Mouse (Mus musculus) T-helper 1 cell (primary cell): ENCODE data around the gene Cer1.

Experiments used
- in situ Hi-C: fragments of 300-600 bp; cut with MboI, MseI; formaldehyde crosslinking; loops from one replicate; pipeline ENCODE4 v1.15.1; 2025; ENCODE audit warnings: high pct_unique_total_duplicates

The Cer1 gene

DNA sequence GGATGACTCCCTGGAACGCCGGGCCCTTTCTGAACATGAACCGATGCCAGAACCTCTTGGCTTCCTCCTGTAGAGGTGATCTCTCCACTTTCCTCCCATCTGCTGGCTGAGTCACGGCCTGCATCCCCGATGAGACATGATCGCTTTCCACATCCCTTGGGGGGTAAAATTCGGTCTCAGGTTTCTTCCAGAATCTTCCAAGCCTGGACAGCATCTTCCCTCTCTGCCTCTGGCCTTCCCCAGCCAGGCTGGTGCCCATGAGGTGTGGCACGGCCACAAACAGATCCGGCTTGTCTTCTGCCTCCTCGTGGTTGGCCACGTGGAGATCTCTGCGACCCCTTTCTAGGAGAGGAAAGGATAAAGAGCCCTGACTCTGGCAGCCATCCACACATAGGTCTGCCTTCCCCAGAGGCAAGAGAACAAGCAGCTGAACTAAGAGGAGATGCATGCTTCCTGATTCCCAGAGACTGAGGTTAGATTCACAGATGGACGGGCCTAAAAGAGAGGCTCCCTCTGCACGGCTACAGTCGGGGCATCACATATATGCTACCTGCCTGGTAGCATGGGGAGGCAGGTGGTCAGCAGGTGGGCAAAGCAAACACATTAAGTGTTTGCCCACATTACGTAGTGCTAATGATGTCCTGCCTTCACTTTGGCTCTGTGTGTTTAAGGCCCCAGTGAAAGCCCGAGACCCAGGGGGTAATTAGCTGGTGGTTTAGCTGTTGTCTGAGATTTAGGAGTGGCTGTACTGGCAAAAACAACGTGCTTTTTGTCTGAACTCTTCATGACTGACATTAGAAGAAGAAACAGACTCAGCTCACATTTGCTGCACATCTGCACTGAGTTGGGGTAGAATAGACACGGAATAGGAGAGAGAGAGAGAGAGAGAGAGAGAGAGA lies at the start of gene Cer1:
Gene Cer1 (minus strand): TSS at position 513 of the 899 bp plus-strand sequence.
- in situ Hi-C loops, result loop anchor here (10.0 kb wide), 1 partner anchor 660 kb away; no protein-coding TSS in a partner anchor

- in situ Hi-C loops, result no loop called here
Observed at GRCm38 (mm10) chr4:82934308-82934707, 49.4 kb upstream of the Cer1 start.

GRCm38 (mm10) chr4:82933698-82934210 lies 48.8 kb upstream of the Cer1 start:
- in situ Hi-C loops, result no loop called here

- in situ Hi-C loops, result no loop called here
Observed at GRCm38 (mm10) chr4:82930079-82930478, 45.1 kb upstream of the Cer1 start.

DNA sequence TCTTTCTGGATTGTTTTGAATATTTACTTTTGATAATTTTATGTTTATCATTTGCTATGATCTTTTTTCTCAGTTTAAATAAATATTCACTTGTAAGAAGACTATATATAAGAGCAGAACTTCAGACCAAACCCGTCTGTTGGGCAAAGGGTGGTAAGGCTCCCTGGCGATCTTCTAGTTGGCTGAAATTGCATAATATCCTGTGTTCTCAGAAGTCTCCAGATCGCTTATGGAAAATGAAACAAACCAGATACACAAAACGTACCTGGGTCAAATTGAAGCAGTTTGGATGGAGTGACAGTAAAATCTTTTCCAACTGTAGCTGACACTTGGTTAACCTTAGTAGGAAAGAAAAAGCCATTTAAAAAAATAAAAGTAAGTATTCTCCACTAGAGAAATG lies 37.0 kb upstream of the Cer1 start:
- in situ Hi-C loops, result no loop called here

DNA sequence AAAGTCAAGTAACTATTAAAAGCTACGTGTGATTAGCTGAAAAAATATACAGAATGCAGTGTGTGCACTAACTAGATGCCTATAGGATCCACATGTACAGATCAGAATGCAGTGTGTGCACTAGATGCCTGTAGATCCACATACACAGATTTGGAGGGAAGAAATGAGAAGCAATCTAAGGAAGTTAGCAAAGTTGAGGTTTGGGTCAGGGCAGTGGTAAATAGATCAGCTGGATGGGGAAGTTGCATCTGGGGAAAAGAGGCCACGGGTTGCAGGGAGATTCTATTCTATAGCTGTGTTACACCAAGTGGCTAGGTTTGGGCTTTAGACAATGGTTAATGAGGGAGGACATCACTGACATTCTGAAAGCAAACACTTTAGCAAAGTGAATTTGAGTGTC lies 33.7 kb upstream of the Cer1 start:
- in situ Hi-C loops, result no loop called here

DNA sequence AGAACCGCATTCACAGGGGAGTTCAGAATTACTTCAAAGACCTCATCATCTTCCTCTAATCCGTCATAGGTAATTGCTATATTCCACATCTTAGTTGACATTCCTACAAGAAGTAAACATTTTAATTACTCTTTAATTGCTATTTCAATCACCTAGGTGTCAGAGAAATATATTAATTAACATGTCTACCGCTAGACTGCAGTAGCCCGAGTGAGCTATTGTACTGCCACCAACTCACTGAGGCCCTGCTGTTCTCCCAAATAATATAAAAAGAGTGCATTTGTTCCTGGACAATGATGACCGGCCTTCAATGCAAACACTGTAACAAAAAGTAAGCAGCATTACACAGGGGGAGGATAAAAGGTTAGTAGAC lies 31.7 kb upstream of the Cer1 start:
- in situ Hi-C loops, result no loop called here

GRCm38 (mm10) chr4:82916003-82916677 lies 31.2 kb upstream of the Cer1 start:
- in situ Hi-C loops, result no loop called here

DNA sequence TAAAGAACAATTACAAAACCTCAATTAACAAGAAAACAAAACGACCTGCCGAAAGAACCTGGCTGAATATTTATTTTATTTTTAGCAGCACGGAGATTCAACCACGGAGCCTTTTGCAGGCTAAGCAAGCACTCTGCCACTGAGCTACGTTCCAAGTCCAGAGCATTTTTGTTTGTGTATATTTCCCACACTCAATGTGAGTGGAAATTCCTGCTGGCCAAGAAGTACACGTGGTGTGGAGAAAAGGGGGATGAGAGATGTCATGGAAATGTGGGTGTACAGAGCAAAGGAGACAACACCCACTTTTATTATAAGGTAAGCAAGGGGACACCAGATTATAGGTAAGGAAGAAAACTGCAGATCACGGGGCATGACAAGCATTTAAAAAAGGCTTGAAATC lies 30.6 kb upstream of the Cer1 start:
- in situ Hi-C loops, result no loop called here

DNA sequence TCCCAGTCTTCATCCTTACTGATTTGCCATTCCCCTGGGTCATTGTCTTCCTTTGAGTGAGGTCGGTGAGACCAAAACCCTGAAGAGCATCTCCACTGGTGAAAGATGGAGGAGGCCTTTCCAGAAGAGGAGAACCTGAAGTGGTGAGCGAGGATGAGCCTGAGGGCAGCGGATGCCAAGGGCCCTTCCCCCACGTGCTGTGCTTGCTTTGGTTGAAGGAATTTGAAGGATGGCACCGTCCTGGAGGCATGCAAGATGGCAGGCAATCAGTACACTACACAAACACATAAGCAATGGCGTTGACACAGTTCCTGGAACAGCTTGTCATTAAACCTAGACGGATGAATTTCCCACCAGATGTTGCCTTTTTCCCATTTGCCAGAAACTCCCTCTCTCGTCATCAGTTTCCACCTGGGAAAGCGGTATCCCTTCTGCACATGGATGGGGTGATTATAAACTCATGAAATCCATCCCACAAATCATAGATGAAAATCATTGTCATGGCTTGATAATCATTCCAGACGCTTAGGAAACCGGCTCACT lies 29.7 kb upstream of the Cer1 start:
- in situ Hi-C loops, result no loop called here

GRCm38 (mm10) chr4:82895227-82895626 lies 10.3 kb upstream of the Cer1 start:
- in situ Hi-C loops, result no loop called here

DNA sequence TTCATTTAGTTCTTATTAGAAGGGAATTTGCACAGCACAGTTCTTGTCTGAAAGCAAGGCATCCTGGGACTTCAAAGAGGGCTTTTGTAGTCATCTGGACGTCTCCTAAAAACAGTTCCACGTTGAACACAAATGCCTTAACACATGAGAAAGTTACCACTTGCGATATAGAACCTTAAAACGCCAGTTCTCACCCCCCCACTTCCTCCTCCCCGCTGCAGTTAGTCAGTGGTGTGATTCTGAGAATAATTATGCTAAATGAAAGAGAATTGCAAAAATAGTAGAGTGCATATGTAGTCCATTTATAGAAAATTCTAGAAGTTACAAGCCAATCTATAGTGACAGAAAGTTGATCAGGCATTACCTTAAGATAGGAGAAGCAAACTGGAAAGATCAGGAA lies 7.3 kb upstream of the Cer1 start:
- in situ Hi-C loops, result no loop called here

DNA sequence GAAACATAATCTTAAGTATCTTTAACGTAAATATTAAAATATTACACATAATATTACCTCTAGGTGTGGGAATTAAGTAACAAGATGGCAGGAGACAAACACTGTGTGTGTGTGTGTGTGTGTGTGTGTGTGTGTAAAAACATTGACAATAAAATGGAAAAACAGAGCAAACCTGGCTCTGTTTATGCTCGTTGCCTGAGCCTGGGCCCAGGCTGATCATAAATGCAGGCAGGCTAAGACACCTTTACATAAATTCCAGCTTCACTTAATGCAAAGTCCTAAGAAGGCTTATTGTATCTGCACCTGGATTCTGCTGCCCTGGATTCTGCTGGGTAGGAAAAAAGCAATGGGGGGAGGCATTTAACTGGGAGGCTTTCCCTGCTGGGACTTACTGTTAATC lies 6.6 kb upstream of the Cer1 start:
- in situ Hi-C loops, result no loop called here

- in situ Hi-C loops, result no loop called here
Observed at GRCm38 (mm10) chr4:82891049-82891448, 6.1 kb upstream of the Cer1 start.

DNA sequence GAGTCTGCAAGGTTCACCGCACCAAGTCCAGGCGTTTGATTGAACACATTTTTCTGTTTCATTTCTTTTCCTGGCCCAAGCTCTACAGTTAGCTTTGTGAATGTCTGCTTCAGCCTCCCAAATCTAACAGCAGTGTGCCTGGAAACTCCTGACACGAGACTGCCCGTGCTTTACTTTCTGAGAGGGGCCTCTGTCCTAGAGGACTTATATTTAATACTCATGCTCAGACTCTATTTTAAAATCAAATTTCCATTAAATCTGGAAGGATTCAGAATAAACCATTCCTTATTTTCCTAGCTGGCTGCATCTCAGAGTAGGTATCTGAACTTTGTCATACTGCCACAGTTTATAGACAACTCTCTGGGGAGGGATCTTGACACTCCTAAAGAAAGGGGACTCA lies 5.6 kb upstream of the Cer1 start:
- in situ Hi-C loops, result no loop called here

- in situ Hi-C loops, result loop anchor here (10.0 kb wide), 1 partner anchor 659 kb away; no protein-coding TSS in a partner anchor
Observed at GRCm38 (mm10) chr4:82886148-82886547, 1.2 kb upstream of the Cer1 start.

DNA sequence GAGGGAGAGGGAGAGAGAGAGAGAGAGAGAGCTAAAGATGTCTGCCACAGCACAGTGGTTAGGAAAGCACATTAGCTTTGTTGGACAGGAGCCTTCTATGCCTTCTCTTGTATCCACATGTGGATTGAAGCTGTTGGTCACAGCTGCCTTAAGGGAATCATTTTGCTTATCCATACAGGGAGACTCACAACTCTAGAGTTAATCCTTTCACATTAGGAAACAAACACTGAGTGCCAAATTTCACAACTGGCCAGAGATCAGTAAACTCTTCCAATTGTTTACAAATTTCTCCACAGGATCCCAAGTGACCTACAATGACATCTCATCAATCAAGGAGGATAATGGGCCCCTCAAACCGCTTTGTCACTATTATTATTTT lies 576 bp upstream of the Cer1 start:
- in situ Hi-C loops, result loop anchor here (10.0 kb wide), 1 partner anchor 659 kb away; no protein-coding TSS in a partner anchor

DNA sequence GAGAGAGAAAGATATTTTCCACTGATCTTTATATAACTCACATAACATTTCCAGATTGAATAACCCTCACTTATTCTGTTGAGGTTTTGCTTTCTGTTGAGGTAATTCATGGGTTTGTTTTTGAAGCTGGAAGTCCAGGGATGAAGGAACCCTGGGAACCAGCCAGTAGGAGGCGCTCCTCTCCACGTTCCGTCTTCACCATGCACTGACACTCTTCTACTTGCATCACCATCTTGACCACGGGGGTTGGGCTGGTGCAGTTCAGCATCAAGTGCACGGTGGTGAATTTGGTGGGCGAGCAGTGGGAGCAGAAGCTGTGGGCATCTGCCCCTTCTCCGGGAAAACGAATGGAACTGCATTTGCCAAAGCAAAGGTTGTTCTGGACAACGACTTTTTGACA lies 2.4 kb downstream of the Cer1 start:
- in situ Hi-C loops, result loop anchor here (10.0 kb wide), 1 partner anchor 662 kb away; no protein-coding TSS in a partner anchor

DNA sequence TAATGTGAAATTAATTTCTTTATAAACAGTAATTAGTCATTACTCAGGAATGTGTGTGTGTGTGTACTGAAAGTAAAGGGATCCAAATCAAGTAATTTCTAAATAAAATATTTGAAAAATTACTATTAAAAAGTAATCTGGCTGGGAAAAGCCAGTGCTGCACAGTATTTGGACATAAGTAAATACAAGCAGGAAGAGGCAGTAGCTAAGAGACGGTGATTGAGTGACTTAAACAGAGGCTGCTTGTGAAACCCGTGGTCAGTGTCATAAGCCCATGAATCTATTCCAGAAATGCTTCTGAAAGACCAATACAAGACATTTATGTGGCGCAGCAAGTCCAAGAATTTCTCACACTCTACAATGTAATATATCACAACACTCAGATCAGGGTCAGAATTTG lies 3.6 kb downstream of the Cer1 start:
- in situ Hi-C loops, result loop anchor here (10.0 kb wide), 1 partner anchor 663 kb away; no protein-coding TSS in a partner anchor

DNA sequence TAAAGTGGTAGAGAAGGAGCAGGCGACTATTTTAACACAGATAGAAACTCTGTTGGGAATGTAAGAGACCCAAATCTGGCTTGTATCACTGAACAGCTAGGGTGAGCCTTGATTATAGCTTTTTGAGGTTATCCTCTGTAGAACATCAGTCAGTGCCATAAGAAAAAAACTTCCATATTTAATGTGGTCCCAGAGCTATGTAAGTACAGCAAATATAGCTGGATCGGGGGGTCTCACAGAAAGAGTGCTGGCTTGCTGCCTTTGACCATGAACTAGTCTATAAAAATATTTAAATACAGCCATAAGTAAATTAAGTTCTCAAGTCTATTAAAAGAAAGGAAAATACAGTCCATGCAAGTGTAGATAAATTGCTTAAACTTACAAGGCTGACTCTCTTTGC lies 4.7 kb downstream of the Cer1 start:
- in situ Hi-C loops, result loop anchor here (10.0 kb wide), 1 partner anchor 665 kb away; no protein-coding TSS in a partner anchor

- in situ Hi-C loops, result no loop called here
Observed at GRCm38 (mm10) chr4:82879152-82879551, 5.8 kb downstream of the Cer1 start.

- in situ Hi-C loops, result no loop called here
Observed at GRCm38 (mm10) chr4:82876656-82877055, 8.3 kb downstream of the Cer1 start.
